Mouse (Mus musculus) heart, postnatal 0 days (tissue): Measurements from ENCODE around the gene Esrp2.

Experiments
- CTCF ChIP-seq: IDR thresholded peaks from 2 replicates; pipeline ENCODE4 v1.5.1; 2016; ENCODE audit warnings: antibody characterized with exemption, control low read depth, low read depth
- EP300 ChIP-seq: IDR thresholded peaks from 2 replicates; pipeline ENCODE4 v1.6.1; 2016; ENCODE audit warnings: antibody characterized with exemption, low read depth

DNA sequence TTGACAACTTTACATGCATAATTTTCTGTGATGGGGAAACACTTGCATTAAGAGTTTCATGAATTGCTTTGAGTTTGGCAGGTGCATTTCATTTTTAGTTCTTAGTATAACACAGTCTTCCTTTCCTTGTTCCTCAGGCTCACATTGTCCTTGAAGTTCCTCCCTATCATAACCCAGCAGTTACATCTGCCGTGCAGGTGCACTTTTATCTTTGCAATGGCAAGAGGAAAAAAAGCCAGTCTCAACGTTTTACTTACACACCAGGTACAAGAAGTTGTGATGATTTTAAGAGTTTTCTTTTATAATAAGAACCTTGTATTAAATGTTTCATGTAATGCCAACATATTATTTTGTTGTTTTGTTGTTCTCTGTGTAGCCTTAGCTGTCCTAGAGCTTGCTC is 32.9 kb downstream of the Esrp2 start:
- TF ChIP-seq CTCF = no peak
- TF ChIP-seq EP300 = no peak
